Mouse (Mus musculus): Measurements from ENCODE around the gene Cavin4. TPM values are rescaled to one million over a fixed set of nuclear protein-coding genes. Genes with fewer than 3 reads are reported as not detected.
A peak's percentile ranks its signal among the peaks of the same experiment; 100 is the strongest.

The Cavin4 gene
- total RNA-seq, 2 experiments from 2014 or later, result 2.1 TPM

DNA sequence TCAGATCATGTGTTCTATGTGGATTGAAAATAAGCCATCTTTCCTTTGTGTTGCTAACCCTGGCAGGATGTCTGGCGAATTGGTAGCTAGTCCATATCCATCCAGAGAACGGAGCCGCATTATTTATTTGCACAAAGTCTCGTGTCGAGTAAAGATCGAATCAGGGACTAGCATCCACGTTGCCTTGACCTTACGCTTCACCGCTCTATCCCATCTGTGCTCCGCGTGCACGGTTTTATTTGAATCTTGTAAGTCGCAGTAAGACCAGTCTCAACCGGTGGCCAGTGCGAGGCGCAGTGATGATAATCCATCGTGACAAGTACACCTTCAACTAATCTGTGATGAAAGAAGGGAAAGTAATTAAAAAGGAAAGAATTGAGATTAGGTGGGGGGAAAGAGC is 23.8 kb upstream of the Cavin4 start:
- intact Hi-C loops (cut with DNase I), result no loop called here
- H3K4me3 ChIP-seq, result no peak overlapping the region
- no peak for TF ChIP-seq CTCF (IDR thresholded peaks at IDR 0.05)
- no peak overlapping the region for H3K27ac ChIP-seq
- DNase-seq (ENCODE audit: extremely low spot score in 1 of 2, low spot score in 2 of 2), result no peak

DNA sequence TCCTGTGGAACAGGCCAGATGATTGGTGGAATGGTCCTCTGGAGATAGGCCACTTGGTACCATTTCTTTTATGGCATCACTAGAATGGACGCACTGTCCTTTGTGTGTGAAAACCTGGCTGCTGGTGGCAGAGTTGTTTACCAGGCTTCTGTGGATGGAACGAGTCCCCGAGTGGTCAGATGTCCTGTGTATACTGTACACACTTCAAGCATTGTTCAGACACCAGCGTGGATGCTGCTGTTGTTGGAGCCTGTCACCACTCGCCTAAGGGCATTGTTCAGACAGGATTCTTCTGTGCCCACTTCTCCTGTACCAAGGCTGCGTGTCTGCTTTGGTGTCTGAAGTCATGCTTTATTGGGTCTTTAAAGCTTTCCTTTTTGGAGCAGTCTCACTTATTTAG is 19.5 kb upstream of the Cavin4 start:
- intact Hi-C loops (cut with DNase I), result no loop called here
- no peak for TF ChIP-seq CTCF (IDR thresholded peaks at IDR 0.05)
- Histone ChIP-seq H3K27ac (peak overlapping the region; percentile 66), H3K4me3 (no peak overlapping the region)
- DNase-seq (ENCODE audit: extremely low spot score in 1 of 2, low spot score in 2 of 2), result no peak

DNA sequence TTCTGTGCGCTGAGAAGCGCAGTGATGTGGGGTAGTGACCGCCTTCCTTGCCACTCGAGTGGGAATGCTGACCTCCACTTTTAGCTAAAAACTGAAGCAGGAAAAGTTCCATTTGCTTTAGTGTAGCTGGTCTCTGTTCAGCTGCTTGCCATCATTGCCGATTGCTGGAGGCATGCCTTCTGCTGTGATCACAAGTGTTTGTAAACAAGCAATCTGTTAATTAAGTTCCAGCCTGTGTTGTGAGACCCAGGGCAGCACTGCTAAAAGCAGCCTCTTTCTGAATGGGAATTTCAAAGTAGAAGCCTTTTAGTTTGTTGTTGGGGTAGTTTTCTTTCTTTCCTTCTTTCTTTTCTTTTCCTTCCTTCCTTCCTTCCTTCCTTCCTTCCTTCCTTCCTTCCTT is 17.2 kb upstream of the Cavin4 start:
- H3K4me3 ChIP-seq, result no peak overlapping the region
- TF ChIP-seq CTCF (IDR thresholded peaks at IDR 0.05), result no peak
- no peak overlapping the region for H3K27ac ChIP-seq
- intact Hi-C loops (cut with DNase I), result no loop called here
- DNase-seq (ENCODE audit: extremely low spot score in 1 of 2, low spot score in 2 of 2), result no peak

DNA sequence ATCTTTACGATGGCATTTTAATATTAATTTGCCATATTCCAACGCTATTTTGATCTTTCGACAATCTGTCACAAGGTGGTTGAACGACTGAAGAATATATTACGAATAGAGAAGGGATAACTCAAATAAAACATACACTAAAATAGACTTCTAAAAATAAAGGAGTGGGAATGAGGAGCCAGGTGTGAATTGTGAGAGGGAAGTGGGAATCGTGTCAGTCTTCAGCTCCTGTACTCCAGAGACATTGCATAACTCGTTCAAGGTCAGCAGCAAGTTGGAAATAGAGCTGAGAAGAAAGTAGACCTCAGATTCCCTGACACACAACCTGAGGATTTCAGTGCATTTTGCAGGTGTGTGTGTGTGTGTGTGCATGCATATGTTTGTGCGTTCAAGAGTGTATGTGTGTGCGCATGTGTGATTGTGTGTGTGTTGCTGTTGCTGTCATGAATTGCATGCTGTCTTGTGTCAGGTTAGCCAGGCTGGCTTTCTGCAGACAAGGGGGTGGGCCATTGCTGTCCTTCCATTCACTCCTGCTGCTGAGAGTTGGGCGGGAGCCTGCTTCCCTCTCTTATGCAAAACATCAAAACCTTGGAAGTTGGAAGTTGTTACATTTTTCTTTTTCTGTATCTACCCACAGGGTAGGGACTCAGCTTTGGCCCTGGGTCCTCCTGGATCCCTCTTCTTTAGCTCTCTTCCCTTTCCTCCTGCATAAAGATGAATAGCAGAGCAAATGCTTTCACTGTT is 12.5 kb upstream of the Cavin4 start:
- peak overlapping the region; percentile 59 for H3K27ac ChIP-seq
- H3K4me3 ChIP-seq, result no peak overlapping the region
- DNase-seq (ENCODE audit: extremely low spot score in 1 of 2, low spot score in 2 of 2), result no peak
- intact Hi-C loops (cut with DNase I), result no loop called here
- TF ChIP-seq CTCF (IDR thresholded peaks at IDR 0.05), result no peak

DNA sequence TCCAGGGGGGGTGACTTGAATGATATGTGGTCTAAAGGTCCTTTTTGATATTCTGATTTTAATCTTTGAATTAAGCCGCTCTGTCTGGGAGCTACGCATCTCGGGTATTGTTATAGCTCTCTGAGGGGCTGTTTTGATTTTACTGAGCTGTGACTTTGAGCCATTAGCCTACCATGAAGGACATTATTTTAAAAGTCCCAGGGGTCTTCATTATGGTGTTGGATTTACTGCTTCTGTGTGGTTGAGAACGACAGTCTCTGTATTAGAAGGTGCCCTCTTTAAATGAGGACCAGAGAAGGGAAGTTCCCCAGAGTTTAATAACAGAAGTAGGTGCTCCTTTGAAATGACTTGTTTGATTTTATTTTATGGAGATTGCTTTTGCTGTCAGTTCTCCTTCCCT is 9.2 kb upstream of the Cavin4 start:
- no peak for DNase-seq (ENCODE audit: extremely low spot score in 1 of 2, low spot score in 2 of 2)
- intact Hi-C loops (cut with DNase I), result no loop called here
- H3K27ac ChIP-seq, result no peak overlapping the region
- TF ChIP-seq CTCF (IDR thresholded peaks at IDR 0.05), result no peak
- no peak overlapping the region for H3K4me3 ChIP-seq

DNA sequence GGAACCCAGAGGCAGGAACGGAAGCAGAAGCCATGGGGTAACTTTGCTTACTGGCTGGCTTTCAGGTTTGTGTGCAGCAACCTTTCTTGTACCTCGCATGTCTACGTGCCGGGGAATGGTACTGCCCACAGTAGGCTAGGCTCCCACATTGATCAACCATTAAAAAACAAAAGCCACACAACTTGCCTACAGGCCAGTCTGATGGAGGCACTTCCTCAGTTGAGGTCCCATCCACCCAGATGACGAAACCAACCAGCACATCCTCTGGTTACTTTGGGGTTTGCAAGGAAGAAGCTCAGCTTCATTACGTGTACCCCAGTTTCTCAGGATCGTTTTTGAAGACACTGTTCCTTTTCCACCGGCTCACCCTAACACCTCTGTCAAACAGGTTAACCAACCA is 6.8 kb upstream of the Cavin4 start:
- Histone ChIP-seq H3K27ac (no peak overlapping the region), H3K4me3 (no peak overlapping the region)
- no peak for TF ChIP-seq CTCF (IDR thresholded peaks at IDR 0.05)
- intact Hi-C loops (cut with DNase I), result no loop called here
- DNase-seq (ENCODE audit: extremely low spot score in 1 of 2, low spot score in 2 of 2), result no peak

DNA sequence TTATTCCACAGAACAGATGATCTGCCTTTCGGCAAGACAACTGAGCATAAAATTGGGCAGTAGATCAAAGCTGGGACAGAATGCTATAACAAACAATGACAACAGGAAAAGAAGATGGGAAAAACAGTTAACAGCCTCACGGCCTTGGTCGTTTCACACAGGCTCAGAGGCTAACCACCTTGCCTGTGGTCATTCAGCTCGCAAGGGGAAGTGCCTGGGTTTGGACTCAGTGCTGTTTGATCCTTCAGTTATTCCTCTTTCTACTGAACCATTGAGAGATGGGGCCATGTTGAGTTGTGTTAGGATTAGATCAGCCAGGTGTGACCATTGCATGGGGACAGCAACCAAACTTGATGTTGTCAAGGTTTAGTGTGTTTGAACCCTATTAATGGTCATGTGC is 3.2 kb upstream of the Cavin4 start:
- intact Hi-C loops (cut with DNase I), result no loop called here
- H3K27ac ChIP-seq, result no peak overlapping the region
- no peak for TF ChIP-seq CTCF (IDR thresholded peaks at IDR 0.05)

DNA sequence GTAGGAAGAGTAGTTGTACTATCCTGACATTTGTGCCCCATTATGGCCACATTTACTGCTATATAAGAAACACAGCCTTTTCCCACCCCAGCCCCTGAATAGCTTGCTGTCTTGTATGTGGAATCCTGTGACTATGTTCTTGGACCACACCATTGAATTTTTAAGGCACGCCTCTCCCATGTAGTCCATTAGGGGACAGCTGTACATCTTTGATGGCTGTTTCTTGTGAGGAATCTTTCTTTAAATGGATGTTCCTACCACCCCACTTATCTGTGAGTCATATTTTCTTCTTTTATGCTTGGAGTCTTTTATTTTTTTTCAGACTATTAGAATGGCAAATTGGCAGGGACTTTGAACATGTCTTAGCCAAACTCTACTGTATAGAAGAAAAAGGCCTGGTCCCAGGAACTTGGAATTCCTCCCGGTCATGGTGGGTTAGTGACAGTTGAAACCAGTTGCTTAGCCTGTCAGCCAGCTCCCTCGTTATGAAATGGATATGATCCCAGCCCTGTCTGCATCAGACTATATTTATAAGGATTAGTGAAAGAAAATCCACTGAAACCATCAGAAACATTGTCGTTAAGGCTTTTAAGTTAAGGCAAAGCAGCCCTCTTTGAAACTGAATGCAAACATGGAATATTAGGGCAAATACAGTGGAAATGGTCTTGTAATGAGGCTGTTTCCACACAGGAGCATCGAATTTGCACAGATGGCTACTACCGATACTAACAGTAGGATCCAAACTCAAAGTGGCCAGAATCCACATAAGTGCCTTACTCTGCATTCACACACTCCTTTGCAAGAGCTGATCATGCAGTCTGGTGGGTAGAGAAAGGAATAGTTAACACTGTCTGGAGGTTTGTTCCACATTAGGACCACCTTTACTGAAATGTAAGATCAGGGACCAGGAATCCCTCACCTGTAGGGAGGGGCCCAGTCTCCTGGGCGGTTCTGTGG is 2.4 kb upstream of the Cavin4 start:
- Histone ChIP-seq H3K27ac (peak overlapping the region; percentile 47; the same call in 1 of the 2 replicates), H3K4me3 (no peak overlapping the region)
- TF ChIP-seq CTCF (IDR thresholded peaks at IDR 0.05), result no peak
- DNase-seq (ENCODE audit: extremely low spot score in 1 of 2, low spot score in 2 of 2), result no peak
- intact Hi-C loops (cut with DNase I), result no loop called here

More for the DNA sequence above, 3.2 kb upstream of the Cavin4 start:
- no peak overlapping the region for H3K4me3 ChIP-seq
- DNase-seq (ENCODE audit: extremely low spot score in 1 of 2, low spot score in 2 of 2), result no peak

DNA sequence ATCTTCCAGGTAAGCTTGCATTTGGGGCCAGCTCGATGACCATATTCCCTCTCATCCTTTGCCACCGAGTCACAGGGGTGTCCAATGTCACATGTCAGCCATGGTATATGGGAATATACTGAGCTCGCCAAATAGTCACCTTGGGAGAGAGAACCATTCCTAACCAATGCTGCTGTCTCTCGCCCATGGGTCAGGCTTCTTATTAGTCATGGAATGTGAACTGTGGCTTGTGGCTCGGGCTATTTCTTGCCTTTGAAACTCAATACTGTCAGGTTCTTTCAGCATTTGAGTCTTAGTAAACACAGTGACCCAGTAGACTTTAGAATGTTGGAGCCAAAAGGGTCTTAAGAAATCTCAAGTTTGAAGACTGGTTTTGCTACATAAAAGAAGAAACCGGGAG is 707 bp downstream of the Cavin4 start:
- no peak for DNase-seq (ENCODE audit: extremely low spot score in 1 of 2, low spot score in 2 of 2)
- intact Hi-C loops (cut with DNase I), result no loop called here

DNA sequence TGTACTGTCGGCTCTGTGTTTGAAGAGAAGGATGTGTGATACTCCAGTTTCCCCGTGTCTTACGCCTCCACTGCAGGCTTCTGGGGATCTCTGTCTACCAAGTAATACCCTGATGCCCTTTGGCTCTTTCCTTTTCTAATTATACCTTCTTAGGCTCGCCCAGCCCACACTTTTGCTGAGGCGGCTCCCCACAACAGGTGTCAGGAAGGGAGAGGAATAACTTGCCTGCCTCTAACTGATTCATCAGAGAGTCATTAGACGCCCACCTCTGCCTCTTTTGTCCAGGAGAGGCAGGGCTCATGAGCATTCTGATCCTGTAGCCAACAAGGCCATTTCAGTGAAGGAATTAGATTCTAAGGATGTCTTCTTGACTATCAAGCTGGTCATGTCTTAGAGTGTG is 4.0 kb downstream of the Cavin4 start:
- no peak overlapping the region for H3K4me3 ChIP-seq
- TF ChIP-seq CTCF (IDR thresholded peaks at IDR 0.05), result no peak
- H3K27ac ChIP-seq, result no peak overlapping the region
- no peak for DNase-seq (ENCODE audit: extremely low spot score in 1 of 2, low spot score in 2 of 2)
- intact Hi-C loops (cut with DNase I), result no loop called here

More for the DNA sequence above, 707 bp downstream of the Cavin4 start:
- H3K27ac ChIP-seq, result no peak overlapping the region
- no peak overlapping the region for H3K4me3 ChIP-seq
- no peak for TF ChIP-seq CTCF (IDR thresholded peaks at IDR 0.05)

DNA sequence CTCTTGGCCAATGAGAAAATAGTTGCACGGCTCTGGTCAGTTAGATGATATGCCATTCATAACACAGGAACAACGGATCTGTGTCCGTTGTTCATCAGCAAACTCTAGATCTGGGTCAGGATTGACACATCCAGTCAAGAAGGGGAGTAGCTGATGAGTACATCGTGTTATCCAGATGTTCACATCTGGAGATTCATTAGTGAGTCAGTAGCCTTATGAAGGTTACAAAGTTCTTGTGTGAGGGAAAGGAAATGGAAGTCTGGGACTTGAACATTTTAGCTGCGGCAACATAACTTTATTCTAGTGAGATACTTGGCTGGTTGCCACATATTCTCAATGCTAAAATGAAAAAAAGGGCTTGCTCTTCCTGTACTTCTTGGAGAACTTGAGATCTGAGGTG is 9.6 kb downstream of the Cavin4 start:
- intact Hi-C loops (cut with DNase I), result no loop called here
- TF ChIP-seq CTCF (IDR thresholded peaks at IDR 0.05), result no peak
- no peak for DNase-seq (ENCODE audit: extremely low spot score in 1 of 2, low spot score in 2 of 2)
- no peak overlapping the region for H3K4me3 ChIP-seq
- H3K27ac ChIP-seq, result no peak overlapping the region

DNA sequence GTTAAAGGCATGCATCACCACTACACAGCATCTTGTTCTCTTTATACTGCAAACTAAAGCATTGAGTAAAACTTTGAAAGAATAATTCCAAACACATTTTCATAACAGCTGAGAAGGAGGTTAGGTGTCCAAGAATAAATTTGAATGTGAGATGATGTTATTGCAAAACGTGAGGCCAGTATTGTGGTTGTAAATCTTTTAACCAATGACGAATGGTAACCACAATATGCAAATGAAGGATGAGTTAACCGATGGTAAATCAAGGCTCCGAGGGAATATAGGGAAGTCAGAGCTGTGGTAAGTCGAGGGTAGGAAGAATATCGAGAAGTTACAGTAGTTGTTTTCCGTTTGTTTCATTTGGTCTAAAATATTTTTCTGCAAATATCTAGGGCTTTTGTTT is 11.1 kb downstream of the Cavin4 start:
- H3K4me3 ChIP-seq, result no peak overlapping the region
- TF ChIP-seq CTCF (IDR thresholded peaks at IDR 0.05), result no peak
- intact Hi-C loops (cut with DNase I), result no loop called here
- no peak for DNase-seq (ENCODE audit: extremely low spot score in 1 of 2, low spot score in 2 of 2)
- H3K27ac ChIP-seq, result no peak overlapping the region

Measured in left cerebral cortex, adult 2 months (tissue).